Mouse (Mus musculus) Patski (cell line): ENCODE data around the gene Agpat4. TPM values are rescaled to one million over a fixed set of nuclear protein-coding genes. Genes with fewer than 3 reads are reported as not detected.
A peak's percentile ranks its signal among the peaks of the same experiment; 100 is the strongest.

Experiments used
- ATAC-seq: fragments of 100-300 bp; one replicate; pipeline ENCODE4 v1.8.0; 2021
- CTCF ChIA-PET: fragments of 350-600 bp; sonication (Branson Sonifier 250); formaldehyde crosslinking; loops from one replicate; lab custom pipeline; 2022; ENCODE audit warnings: inconsistent platforms; lab: Charles Lee
- POLR2A ChIA-PET: fragments of 350-600 bp; sonication (Branson Sonifier 250); formaldehyde crosslinking; loops from one replicate; lab custom pipeline; 2022; ENCODE audit warnings: antibody characterized with exemption, inconsistent platforms; lab: Charles Lee
- DNase-seq: peaks from one replicate; pipeline ENCODE4 v3.0.0-alpha.2; 2011; ENCODE audit warnings: low read depth, low spot score
- H3K27me3 ChIP-seq: fragments of 371-371 bp; one replicate; pipeline ENCODE4 v1.5.1; 2021
- CTCF ChIP-seq: fragments of 100-300 bp; IDR thresholded peaks from one replicate; pipeline ENCODE4 v1.5.1; 2021
- in situ Hi-C: fragments of 300-500 bp; cut with MboI; formaldehyde crosslinking; loops from 3 replicates; pipeline ENCODE4 v1.11.1; 2018; ENCODE audit warnings: low pct_unique_long_range_greater_than_20kb, mixed read lengths
- polyA plus RNA-seq: library from polyadenylated mRNA; unstranded; gene quantifications from one replicate; pipeline ENCODE4 v1.2.3, GENCODE M21; 2021

The Agpat4 gene
- 44.2 TPM for polyA plus RNA-seq

- in situ Hi-C loops = loop anchor here (5.0 to 10.0 kb wide), 4 partner anchors 44 to 246 kb away; no protein-coding TSS in a partner anchor
- no peaks in the 10 kb centered on the region for H3K27me3 ChIP-seq
- ATAC-seq (peak; percentile 68), DNase-seq (no peak)
- CTCF ChIA-PET = interaction anchor here (1.4 to 2.1 kb wide), 3 partner anchors 79 to 253 kb away, joined by 3 to 7 read pairs (median 4); no protein-coding TSS in a partner anchor
- no peak for TF ChIP-seq CTCF
- POLR2A ChIA-PET = interaction anchor here (1.1 kb wide), 1 partner anchor 12 kb away, joined by 4 read pairs; no protein-coding TSS in a partner anchor
Measured at GRCm38 (mm10) chr17:12118561-12118925, at the start of gene Agpat4. TSS of gene Agpat4 (plus strand) at chr17:12118704.

- DNase-seq = no peak
- TF ChIP-seq CTCF = no peak
- in situ Hi-C loops = no loop called here
- no peaks in the 10 kb centered on the region for H3K27me3 ChIP-seq
- ATAC-seq = no peak
- ChIA-PET POLR2A (no interaction called here), CTCF (no interaction called here)
Measured at GRCm38 (mm10) chr17:12076816-12077215, 41.7 kb upstream of the Agpat4 start.

GRCm38 (mm10) chr17:12080656-12081495, 37.6 kb upstream of the Agpat4 start:
- ChIA-PET POLR2A (no interaction called here), CTCF (no interaction called here)
- in situ Hi-C loops = no loop called here
- ATAC-seq = no peak
- peak; percentile 15 for DNase-seq
- no peaks in the 10 kb centered on the region for H3K27me3 ChIP-seq
- TF ChIP-seq CTCF = no peak

- no peak for TF ChIP-seq CTCF
- POLR2A ChIA-PET = no interaction called here
- DNase-seq = no peak
- in situ Hi-C loops = no loop called here
- CTCF ChIA-PET = no interaction called here
- ATAC-seq = no peak
- H3K27me3 ChIP-seq = no peaks in the 10 kb centered on the region
Measured at GRCm38 (mm10) chr17:12082201-12082600, 36.3 kb upstream of the Agpat4 start.

- TF ChIP-seq CTCF = no peak
- ATAC-seq (no peak), DNase-seq (no peak)
- ChIA-PET CTCF (no interaction called here), POLR2A (interaction anchor here (1.2 kb wide), 1 partner anchor 10 kb away, joined by 3 read pairs; no protein-coding TSS in a partner anchor)
- in situ Hi-C loops = no loop called here
- H3K27me3 ChIP-seq = no peaks in the 10 kb centered on the region
Measured at GRCm38 (mm10) chr17:12090261-12090927, 28.1 kb upstream of the Agpat4 start.

- ChIA-PET POLR2A (no interaction called here), CTCF (no interaction called here)
- DNase-seq = no peak
Measured at GRCm38 (mm10) chr17:12092901-12093564, 25.5 kb upstream of the Agpat4 start.

GRCm38 (mm10) chr17:12094016-12094415, 24.5 kb upstream of the Agpat4 start:
- in situ Hi-C loops = no loop called here
- POLR2A ChIA-PET = no interaction called here
- ATAC-seq = no peak

More at GRCm38 (mm10) chr17:12092901-12093564, 25.5 kb upstream of the Agpat4 start:
- no peak for TF ChIP-seq CTCF
- no peak for ATAC-seq
- H3K27me3 ChIP-seq = no peaks in the 10 kb centered on the region
- in situ Hi-C loops = no loop called here

GRCm38 (mm10) chr17:12094827-12095590, 23.5 kb upstream of the Agpat4 start:
- in situ Hi-C loops = no loop called here
- CTCF ChIA-PET = no interaction called here
- ATAC-seq (peak; percentile 47), DNase-seq (peak; percentile 34)
- TF ChIP-seq CTCF = no peak
- no peaks in the 10 kb centered on the region for H3K27me3 ChIP-seq
- POLR2A ChIA-PET = no interaction called here

More at GRCm38 (mm10) chr17:12094016-12094415, 24.5 kb upstream of the Agpat4 start:
- CTCF ChIA-PET = no interaction called here
- no peak for TF ChIP-seq CTCF
- no peaks in the 10 kb centered on the region for H3K27me3 ChIP-seq
- DNase-seq = no peak

GRCm38 (mm10) chr17:12099415-12099814, 19.1 kb upstream of the Agpat4 start:
- DNase-seq = no peak
- CTCF ChIA-PET = no interaction called here
- no peak for ATAC-seq
- no peak for TF ChIP-seq CTCF
- no peaks in the 10 kb centered on the region for H3K27me3 ChIP-seq
- in situ Hi-C loops = no loop called here
- POLR2A ChIA-PET = interaction anchor here (1.0 kb wide), 1 partner anchor 9 kb away, joined by 3 read pairs; no protein-coding TSS in a partner anchor

GRCm38 (mm10) chr17:12102326-12102725, 16.2 kb upstream of the Agpat4 start:
- no peak for ATAC-seq
- POLR2A ChIA-PET = no interaction called here
- in situ Hi-C loops = no loop called here
- TF ChIP-seq CTCF = no peak
- DNase-seq = no peak
- no peaks in the 10 kb centered on the region for H3K27me3 ChIP-seq
- CTCF ChIA-PET = interaction anchor here (1.2 kb wide), 1 partner anchor 13 kb away, joined by 3 read pairs; no protein-coding TSS in a partner anchor
